Mouse (Mus musculus): ENCODE data around the gene Amh.

DNA sequence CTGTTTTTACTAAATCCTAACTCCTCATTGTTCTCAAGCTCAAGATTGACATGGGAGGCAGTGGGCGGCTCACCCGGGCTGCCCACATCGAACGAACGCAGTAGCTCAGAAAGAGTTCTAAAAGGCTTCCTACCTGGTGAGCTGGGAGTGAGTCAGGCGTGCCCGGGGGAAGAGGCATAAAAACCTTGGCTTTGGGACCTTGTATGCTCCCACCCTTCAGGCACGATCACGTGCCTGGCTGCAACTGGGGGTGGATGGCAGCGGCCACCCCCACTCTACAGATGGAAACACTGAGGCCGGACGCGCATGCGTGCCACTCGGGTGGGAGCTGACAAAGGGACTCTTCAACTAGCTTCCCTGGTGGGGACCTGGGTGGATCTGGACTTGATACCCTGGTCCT lies 37.3 kb downstream of the Amh start:
- TF ChIP-seq CTCF (IDR thresholded peaks at IDR 0.05) (no peak), EP300 (IDR thresholded peaks at IDR 0.05) (no peak)

All from lung, postnatal 0 days (tissue).